Mouse (Mus musculus) stomach, postnatal 0 days (tissue): ENCODE measurements around the gene Fam104a.

Experiments used
- CTCF ChIP-seq: IDR thresholded peaks from 2 replicates; pipeline ENCODE4 v1.5.1; 2016; ENCODE audit warnings: antibody characterized with exemption, low read depth, mild to moderate bottlenecking, moderate library complexity
- EP300 ChIP-seq: optimal IDR thresholded peaks from 2 replicates; pipeline ENCODE3; 2016; ENCODE audit warnings: antibody characterized with exemption

- TF ChIP-seq EP300: no peak
- TF ChIP-seq CTCF: no peak
Measured at GRCm38 (mm10) chr11:113708629-113709213, 24.8 kb upstream of the Fam104a start.
